Mouse (Mus musculus) large intestine, adult 2 months (tissue): ENCODE data around the gene Akap1. TPM values are rescaled to one million over a fixed set of nuclear protein-coding genes. Genes with fewer than 3 reads are reported as not detected.

Experiments
- DNase-seq: peaks from one replicate; pipeline ENCODE4 v3.0.0-alpha.2; 2012; ENCODE audit warnings: low read depth, low spot score
- WGBS: fragments of 180-500 bp; shearing (Covaris S2); methylation state at CpG from one replicate; pipeline ENCODE4 v1.1.7; 2018; 5-methylcytosine and 5-hydroxymethylcytosine counted together
- polyA plus RNA-seq: library from polyadenylated mRNA; depleted of rRNA; stranded (reverse); fragments of >200 nt; gene quantifications from 2 replicates; pipeline ENCODE4 v1.2.3, GENCODE M21; 2012

Akap1 gene
- polyA plus RNA-seq, 1 experiment = 40.5 TPM

DNA sequence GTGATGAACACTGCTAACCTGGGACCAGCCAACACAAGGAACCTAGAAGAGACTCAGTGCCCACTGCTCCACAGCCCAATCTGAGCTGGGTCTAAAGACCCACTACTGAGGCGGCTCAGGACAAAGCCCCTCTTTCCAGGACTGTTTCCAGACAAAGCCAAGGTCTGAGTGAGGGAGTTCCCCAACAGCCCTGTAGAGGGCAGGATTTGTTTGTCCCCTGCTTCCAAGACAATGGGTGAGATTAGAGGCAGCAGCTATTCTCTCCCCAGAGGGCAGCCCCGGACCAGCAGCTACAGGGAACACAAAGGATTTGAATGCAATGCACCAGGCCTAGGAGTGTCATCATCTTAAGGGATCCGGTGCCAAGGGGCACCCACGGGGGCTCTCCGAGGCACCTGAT, 15.8 kb downstream of the Akap1 start:
- WGBS = 25% methylated on average over 5 of the region's 5 CpGs
- DNase-seq = no peak

DNA sequence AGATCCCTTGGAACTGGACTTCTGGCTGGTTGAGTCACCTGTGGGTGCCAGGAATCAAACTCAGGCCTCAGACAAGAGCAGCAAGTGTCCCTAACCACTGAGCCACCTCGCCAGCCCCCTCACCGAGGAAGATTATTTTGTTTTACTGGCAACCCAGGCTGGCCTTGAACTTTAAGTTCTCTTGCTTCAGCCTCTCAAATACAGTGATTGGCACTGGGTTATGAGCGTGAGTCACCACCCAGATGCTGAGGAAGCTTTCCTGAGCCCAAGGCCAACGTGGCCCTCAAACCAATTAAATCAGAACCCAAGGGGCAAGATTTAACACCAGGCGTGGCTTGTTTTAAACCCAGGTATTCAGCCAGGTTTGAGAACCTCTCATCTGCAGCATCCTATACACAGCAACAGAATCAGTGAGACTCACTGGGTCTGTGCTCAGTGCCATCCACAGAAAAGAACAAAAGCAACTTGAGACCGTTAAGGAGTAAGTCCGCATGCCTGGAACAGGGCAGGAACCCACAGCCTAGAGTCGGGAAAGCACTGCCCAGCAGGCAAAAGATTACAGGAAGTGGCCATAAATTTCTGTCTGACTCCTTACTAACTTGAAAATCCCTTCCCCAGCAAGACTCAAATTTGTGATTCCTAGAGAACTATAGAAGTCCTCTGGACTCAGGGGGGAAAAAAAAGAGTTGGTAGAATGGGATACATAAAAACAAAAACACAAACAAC, 16.9 kb downstream of the Akap1 start:
- DNase-seq = no peak
- 41% methylated on average over 8 of the region's 8 CpGs for WGBS

- DNase-seq = no peak
- 84% methylated on average over 5 of the region's 5 CpGs for WGBS
Measured at GRCm38 (mm10) chr11:88844384-88844783, 20.0 kb downstream of the Akap1 start.

DNA sequence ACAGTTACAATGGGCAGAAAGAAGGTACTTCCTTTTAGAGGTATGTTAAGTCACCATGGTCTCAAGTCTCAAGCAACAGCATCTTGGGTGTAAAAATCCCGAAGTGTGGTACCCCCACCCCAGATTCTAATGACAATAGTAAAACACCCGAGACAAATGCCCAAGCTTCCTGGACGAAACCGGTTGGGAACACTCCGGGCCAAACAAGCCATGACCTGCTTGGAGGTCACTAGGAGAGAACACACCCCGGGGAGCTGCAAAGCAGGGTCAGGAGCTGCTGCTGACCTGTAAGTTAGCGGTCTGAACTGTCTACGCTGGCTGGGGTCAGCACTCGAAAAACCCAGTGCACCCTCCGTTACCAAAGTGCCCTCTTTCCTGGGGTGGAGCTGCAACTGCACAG, 21.1 kb downstream of the Akap1 start:
- WGBS = 94% methylated on average over 10 of the region's 10 CpGs
- no peak for DNase-seq

GRCm38 (mm10) chr11:88842315-88842975, 21.9 kb downstream of the Akap1 start:
- WGBS = 94% methylated on average over 13 of the region's 13 CpGs
- no peak for DNase-seq

DNA sequence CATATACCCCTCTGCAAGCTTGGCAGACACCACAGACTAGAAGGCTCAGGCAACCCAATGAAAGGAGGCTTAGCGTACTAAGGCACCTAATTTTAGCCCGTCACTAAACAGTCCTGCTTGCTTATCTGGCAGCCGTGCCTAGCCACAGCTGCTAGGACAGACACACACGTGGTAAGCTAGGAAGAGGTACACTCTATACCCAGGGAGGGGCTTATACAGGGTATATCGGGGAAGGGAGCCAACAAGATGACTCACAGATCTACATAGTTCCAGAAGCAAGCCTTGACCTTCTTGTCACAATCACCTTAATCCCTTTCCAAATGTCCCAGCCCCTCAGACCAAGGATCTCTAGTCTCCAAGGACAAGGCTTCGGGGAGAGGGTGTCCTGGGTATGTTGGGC, 23.0 kb downstream of the Akap1 start:
- no peak for DNase-seq
- 43% methylated on average over 6 of the region's 6 CpGs for WGBS

DNA sequence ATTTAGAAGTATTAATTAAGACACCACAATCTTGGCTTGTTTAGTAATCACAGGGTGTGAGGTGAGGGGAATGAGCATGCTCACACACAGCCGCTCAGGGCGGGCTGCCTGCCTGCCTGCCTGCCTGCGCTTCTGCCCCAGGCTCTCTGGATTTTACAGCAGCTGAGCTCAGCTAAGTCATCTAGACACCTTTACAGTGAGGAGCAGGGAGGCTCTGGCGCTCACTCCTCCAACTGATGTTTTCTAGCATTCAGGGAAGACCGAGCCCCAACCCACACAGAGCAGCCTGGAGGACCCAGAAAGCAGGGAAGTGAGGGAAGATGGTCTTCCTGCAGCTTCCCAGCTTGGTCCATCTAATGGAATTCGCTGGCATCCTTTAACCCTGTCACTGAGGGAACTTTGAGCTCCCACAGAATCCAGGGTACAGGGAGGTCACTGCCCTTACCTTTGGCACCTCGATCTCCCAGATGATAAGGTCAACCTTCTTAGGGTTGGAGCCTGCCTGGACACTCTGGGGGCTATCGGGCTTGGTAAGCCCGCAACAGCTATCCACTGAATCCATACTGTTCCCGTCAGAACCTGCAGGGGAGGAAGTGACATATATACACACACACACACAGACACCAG, 23.5 kb downstream of the Akap1 start:
- 86% methylated on average over 10 of the region's 10 CpGs for WGBS
- DNase-seq = no peak

GRCm38 (mm10) chr11:88840292-88840691, 24.1 kb downstream of the Akap1 start:
- no peak for DNase-seq
- 76% methylated on average over 8 of the region's 8 CpGs for WGBS

GRCm38 (mm10) chr11:88839379-88839778, 25.0 kb downstream of the Akap1 start:
- 83% methylated on average over 6 of the region's 6 CpGs for WGBS
- DNase-seq = no peak

- no peak for DNase-seq
- 89% methylated on average over 13 of the region's 13 CpGs for WGBS
Measured at GRCm38 (mm10) chr11:88838630-88839029, 25.8 kb downstream of the Akap1 start.

DNA sequence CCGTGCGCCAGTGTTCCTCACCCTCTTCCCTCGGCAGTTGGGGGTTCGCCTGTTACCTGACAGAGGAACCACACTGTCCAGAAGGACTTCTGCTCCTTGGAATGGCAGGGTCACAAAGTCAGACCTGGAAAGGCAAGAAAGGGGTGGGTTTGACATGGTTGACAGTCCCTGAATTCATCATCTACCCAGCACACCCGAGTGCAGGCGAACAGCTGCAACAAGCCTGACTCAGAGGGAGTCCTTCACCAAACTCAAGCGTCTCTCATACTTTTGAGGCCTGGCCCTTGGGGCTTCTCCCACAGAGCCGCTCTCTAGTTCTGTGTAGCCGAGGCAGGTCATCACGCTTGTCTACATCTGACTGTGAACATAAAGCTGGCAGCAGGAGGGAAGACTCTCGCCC, 29.8 kb downstream of the Akap1 start:
- DNase-seq = no peak
- WGBS = 92% methylated on average over 11 of the region's 11 CpGs

DNA sequence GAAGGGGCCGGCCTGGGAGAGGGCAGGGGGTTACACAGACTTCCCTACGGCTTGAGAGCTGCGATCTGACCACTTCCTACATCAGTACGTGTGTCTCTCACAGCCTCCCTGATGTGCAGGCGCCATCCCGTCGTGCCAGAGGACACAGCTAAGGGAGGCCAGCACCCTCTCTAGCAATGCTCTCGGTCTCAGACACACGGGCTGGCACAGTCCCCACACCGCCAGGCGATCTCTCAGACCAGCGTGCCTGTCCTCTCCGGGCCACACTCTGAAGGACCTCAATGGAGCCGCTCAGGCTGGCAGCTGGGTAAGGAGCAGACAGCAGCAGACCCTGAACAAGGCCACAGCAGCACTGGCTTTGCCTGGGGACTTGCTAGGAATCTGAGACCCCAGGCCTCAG, 30.3 kb downstream of the Akap1 start:
- 89% methylated on average over 14 of the region's 14 CpGs for WGBS
- DNase-seq = no peak

GRCm38 (mm10) chr11:88833099-88833498, 31.3 kb downstream of the Akap1 start:
- DNase-seq = no peak
- 69% methylated on average over 4 of the region's 4 CpGs for WGBS

GRCm38 (mm10) chr11:88830257-88830804, 34.1 kb downstream of the Akap1 start:
- 98% methylated on average over 2 of the region's 2 CpGs for WGBS
- no peak for DNase-seq

- DNase-seq = no peak
Measured at GRCm38 (mm10) chr11:88828528-88828927, 35.9 kb downstream of the Akap1 start.

- no peak for DNase-seq
Measured at GRCm38 (mm10) chr11:88825909-88826308, 38.5 kb downstream of the Akap1 start.

DNA sequence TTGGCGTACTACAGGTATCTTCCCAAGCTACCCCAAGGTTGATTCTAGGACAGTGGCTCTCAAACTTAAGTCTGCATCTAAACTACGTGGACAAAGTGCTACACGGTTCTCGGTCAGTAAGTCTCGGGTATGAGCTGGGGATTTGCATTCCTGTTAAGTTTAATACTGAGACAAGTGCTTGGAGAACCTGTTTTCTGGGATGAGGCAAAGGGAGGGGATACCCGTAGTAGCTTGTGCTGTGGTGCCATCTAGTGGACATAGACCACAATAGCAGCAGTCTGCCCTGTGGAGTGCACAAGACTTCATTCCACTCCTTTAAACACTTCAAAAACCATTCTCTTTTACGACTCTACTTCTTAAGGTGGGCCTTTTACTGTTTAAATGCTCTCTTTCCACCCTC, 41.4 kb downstream of the Akap1 start:
- peak; percentile 52 for DNase-seq
- 2% methylated on average over 7 of the region's 7 CpGs for WGBS

More at GRCm38 (mm10) chr11:88825909-88826308, 38.5 kb downstream of the Akap1 start:
- 27% methylated on average over 7 of the region's 7 CpGs for WGBS

GRCm38 (mm10) chr11:88822526-88822925, 41.9 kb downstream of the Akap1 start:
- WGBS = 48% methylated on average over 5 of the region's 5 CpGs
- no peak for DNase-seq

- DNase-seq = no peak
- 15% methylated on average over 24 of the region's 24 CpGs for WGBS
Measured at GRCm38 (mm10) chr11:88820742-88821576, 43.4 kb downstream of the Akap1 start.

DNA sequence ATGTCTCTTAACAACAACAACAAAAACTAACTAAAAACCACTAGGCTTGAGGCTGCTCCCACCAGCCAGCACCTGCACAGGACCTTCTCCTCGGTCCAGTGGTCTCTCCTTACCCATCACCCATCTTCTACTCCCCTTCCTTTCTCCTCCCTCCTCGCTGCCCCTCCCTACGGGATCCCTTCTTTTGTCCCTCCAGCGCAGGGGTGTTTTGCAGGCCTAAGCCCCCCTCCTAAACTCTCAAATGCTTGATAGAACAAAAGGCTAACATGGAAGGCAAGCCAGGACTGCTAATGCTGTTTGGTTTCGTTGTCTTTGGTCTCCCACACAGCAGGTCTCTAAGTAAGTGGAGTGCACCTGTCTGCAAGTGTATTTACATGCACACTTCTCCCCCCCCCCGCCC, 44.1 kb downstream of the Akap1 start:
- no peak for DNase-seq
- WGBS = 65% methylated on average over 6 of the region's 6 CpGs
